Mouse (Mus musculus) C2C12 (cell line): ENCODE measurements around the gene Map2k6. TPM values are rescaled to one million over a fixed set of nuclear protein-coding genes. Genes with fewer than 3 reads are reported as not detected.

Source experiments
- H3K27me3 ChIP-seq: one replicate; pipeline ENCODE4 v1.6.1; 2011; ENCODE audit not compliant: control insufficient read depth, insufficient read depth, insufficient read length
- H3K36me3 ChIP-seq: one replicate; pipeline ENCODE4 v1.6.1; 2011; ENCODE audit not compliant: control insufficient read depth, insufficient read depth
- H3K4me3 ChIP-seq: one replicate; pipeline ENCODE4 v1.5.1; 2011; ENCODE audit warnings: mild to moderate bottlenecking, control low read depth; ENCODE audit not compliant: poor library complexity, insufficient read depth, severe bottlenecking
- H3K79me2 ChIP-seq: one replicate; pipeline ENCODE4 v1.6.1; 2011; ENCODE audit not compliant: control insufficient read depth, insufficient read depth
- H3K79me3 ChIP-seq: one replicate; pipeline ENCODE4 v1.6.1; 2011; ENCODE audit warnings: low read depth, control low read depth
- H3ac ChIP-seq: one replicate; pipeline ENCODE3; 2011; ENCODE audit warnings: low read depth; ENCODE audit not compliant: control insufficient read depth, insufficient read length
- CEBPB ChIP-seq: IDR thresholded peaks from one replicate; pipeline ENCODE4 v1.6.1; 2011; ENCODE audit warnings: low read depth, mild to moderate bottlenecking, control low read depth, moderate library complexity
- CTCF ChIP-seq: IDR thresholded peaks from one replicate; pipeline ENCODE4 v1.5.1; 2011; ENCODE audit not compliant: control insufficient read depth, insufficient read depth, insufficient read length
- FOSL1 ChIP-seq: IDR thresholded peaks from one replicate; pipeline ENCODE4 v1.8.0; 2011; ENCODE audit warnings: mild to moderate bottlenecking, low read length; ENCODE audit not compliant: poor library complexity, insufficient read depth, severe bottlenecking
- MAX ChIP-seq: IDR thresholded peaks from one replicate; pipeline ENCODE4 v1.6.1; 2011; ENCODE audit warnings: mild to moderate bottlenecking, control low read depth
- MYOD1 ChIP-seq: IDR thresholded peaks from one replicate; pipeline ENCODE4 v1.6.1; 2011; ENCODE audit warnings: low read depth; ENCODE audit not compliant: control insufficient read depth, insufficient read length
- MYOG ChIP-seq: IDR thresholded peaks from one replicate; pipeline ENCODE4 v1.6.1; 2011; ENCODE audit not compliant: control insufficient read depth, insufficient read length; ENCODE audit errors: extremely low read depth
- USF1 ChIP-seq: IDR thresholded peaks from one replicate; pipeline ENCODE4 v1.6.1; 2011; ENCODE audit warnings: low read depth, mild to moderate bottlenecking, control low read depth, moderate library complexity
- polyA plus RNA-seq: library from polyadenylated mRNA; unstranded; fragments of >200 nt; fragmentation: generic; extraction: Trizol; gene quantifications from one replicate; pipeline ENCODE4 v1.2.1, GENCODE M21; 2012; ENCODE audit warnings: missing spikeins

Gene Map2k6
- polyA plus RNA-seq, 1 experiment, result 4.8 TPM

- Histone ChIP-seq H3K27me3 (no peaks in the 10 kb centered on the region), H3K79me2 (no peaks in the 10 kb centered on the region), H3K36me3 (no peaks in the 10 kb centered on the region), H3K79me3 (no peaks in the 10 kb centered on the region), H3ac (no peak overlapping the region), H3K4me3 (no peak overlapping the region)
- TF ChIP-seq CTCF (no peak), CEBPB (no peak), USF1 (no peak), MYOG (no peak), FOSL1 (no peak), MAX (no peak), MYOD1 (no peak)
Measured at GRCm38 (mm10) chr11:110366902-110367301, 32.0 kb upstream of the Map2k6 start.

GRCm38 (mm10) chr11:110367638-110368037, 31.3 kb upstream of the Map2k6 start:
- no peak overlapping the region for H3ac ChIP-seq
- H3K27me3 ChIP-seq, result no peaks in the 10 kb centered on the region
- no peak overlapping the region for H3K4me3 ChIP-seq
- no peak for TF ChIP-seq FOSL1
- no peak for TF ChIP-seq MYOG
- no peak for TF ChIP-seq CTCF
- TF ChIP-seq CEBPB, result no peak
- no peak for TF ChIP-seq MYOD1
- no peak for TF ChIP-seq USF1
- no peak for TF ChIP-seq MAX
- H3K79me2 ChIP-seq, result no peaks in the 10 kb centered on the region
- H3K79me3 ChIP-seq, result no peaks in the 10 kb centered on the region
- no peaks in the 10 kb centered on the region for H3K36me3 ChIP-seq

GRCm38 (mm10) chr11:110369312-110370019, 29.5 kb upstream of the Map2k6 start:
- H3ac ChIP-seq, result no peak overlapping the region
- H3K79me3 ChIP-seq, result no peaks in the 10 kb centered on the region
- H3K27me3 ChIP-seq, result no peaks in the 10 kb centered on the region
- TF ChIP-seq MAX (no peak), MYOD1 (no peak), MYOG (no peak), CEBPB (no peak), FOSL1 (no peak), USF1 (no peak), CTCF (no peak)
- no peak overlapping the region for H3K4me3 ChIP-seq
- no peaks in the 10 kb centered on the region for H3K36me3 ChIP-seq
- H3K79me2 ChIP-seq, result no peaks in the 10 kb centered on the region

GRCm38 (mm10) chr11:110371827-110372226, 27.1 kb upstream of the Map2k6 start:
- Histone ChIP-seq H3K79me2 (no peaks in the 10 kb centered on the region), H3K36me3 (no peaks in the 10 kb centered on the region), H3K79me3 (no peaks in the 10 kb centered on the region), H3ac (no peak overlapping the region), H3K27me3 (no peaks in the 10 kb centered on the region), H3K4me3 (no peak overlapping the region)
- TF ChIP-seq MYOD1, result no peak
- no peak for TF ChIP-seq USF1
- no peak for TF ChIP-seq MYOG
- TF ChIP-seq MAX, result no peak
- no peak for TF ChIP-seq CTCF
- no peak for TF ChIP-seq CEBPB
- TF ChIP-seq FOSL1, result no peak

GRCm38 (mm10) chr11:110372266-110372954, 26.5 kb upstream of the Map2k6 start:
- no peaks in the 10 kb centered on the region for H3K79me2 ChIP-seq
- no peak overlapping the region for H3K4me3 ChIP-seq
- H3K27me3 ChIP-seq, result no peaks in the 10 kb centered on the region
- no peaks in the 10 kb centered on the region for H3K36me3 ChIP-seq
- H3ac ChIP-seq, result no peak overlapping the region
- no peak for TF ChIP-seq FOSL1
- TF ChIP-seq MAX, result no peak
- TF ChIP-seq CEBPB, result no peak
- TF ChIP-seq MYOD1, result no peak
- TF ChIP-seq USF1, result no peak
- TF ChIP-seq MYOG, result no peak
- no peak for TF ChIP-seq CTCF
- no peaks in the 10 kb centered on the region for H3K79me3 ChIP-seq
